Mouse (Mus musculus): ENCODE results near the gene Pax2.

GRCm38 (mm10) chr19:44755693-44756420 lies at the start of gene Pax2:
- TF ChIP-seq EP300 (IDR thresholded peaks at IDR 0.05; ENCODE audit: low read depth) (no peak), CTCF (IDR thresholded peaks at IDR 0.05; ENCODE audit: low read depth) (no peak)
